8 mouse cellular contexts compared by ENCODE assay signal in genomic region chr6:100327050-100327449, GRCm38 (mm10). TPM values are rescaled to one million over a fixed set of nuclear protein-coding genes. Genes with fewer than 3 reads are reported as not detected.
DNase-seq lines count a peak whose midpoint lies in the region; ATAC-seq and TF ChIP-seq lines count a peak whose summit lies in the region.

No protein-coding gene starts in this region.

- WGBS in forebrain, postnatal 0 days, result 56% methylated on average over 5 of the region's 5 CpGs
- WGBS in forebrain, embryonic 11.5 days, result 81% methylated on average over 5 of the region's 5 CpGs
- 56% methylated on average over 5 of the region's 5 CpGs for WGBS in forebrain, embryonic 16.5 days
- WGBS in midbrain, embryonic 13.5 days, result 83% methylated on average over 5 of the region's 5 CpGs

- H3K27me3 ChIP-seq in forebrain, postnatal 0 days (ENCODE audit: insufficient read depth, low read length), result no peaks in the 10 kb centered on the region
- H3K27me3 ChIP-seq in forebrain, embryonic 11.5 days (ENCODE audit: control insufficient read depth, insufficient read depth, low read length), result no peaks in the 10 kb centered on the region; the same call in 1 of the 2 replicates
- no peaks in the 10 kb centered on the region for H3K27me3 ChIP-seq in forebrain, embryonic 16.5 days (replicated peaks; ENCODE audit: control insufficient read depth, insufficient read depth, low read length)
- H3K27me3 ChIP-seq in midbrain, embryonic 13.5 days, result peaks cover 23% of the 10 kb centered on the region

- no peaks in the 10 kb centered on the region for H3K36me3 ChIP-seq in forebrain, postnatal 0 days (ENCODE audit: insufficient read depth)
- no peaks in the 10 kb centered on the region for H3K36me3 ChIP-seq in forebrain, embryonic 11.5 days (ENCODE audit: control insufficient read depth, insufficient read depth, low read length)
- H3K36me3 ChIP-seq in forebrain, embryonic 16.5 days (ENCODE audit: control insufficient read depth, insufficient read depth), result no peaks in the 10 kb centered on the region
- H3K36me3 ChIP-seq in midbrain, embryonic 13.5 days, result no peaks in the 10 kb centered on the region

- no peaks in the 10 kb centered on the region for H3K9me3 ChIP-seq in forebrain, postnatal 0 days (ENCODE audit: low read length)
- no peaks in the 10 kb centered on the region for H3K9me3 ChIP-seq in forebrain, embryonic 11.5 days (ENCODE audit: control insufficient read depth, low read length)
- no peaks in the 10 kb centered on the region for H3K9me3 ChIP-seq in forebrain, embryonic 16.5 days (ENCODE audit: control insufficient read depth, low read length)
- H3K9me3 ChIP-seq in midbrain, embryonic 13.5 days, result no peaks in the 10 kb centered on the region

- intact Hi-C loops in heart, postnatal 10 days (cut with DNase I), result loop anchor here (1.0 kb wide), 1 partner anchor 48 kb away; no protein-coding TSS in a partner anchor

- TF ChIP-seq CTCF in forebrain, postnatal 0 days (IDR thresholded peaks at IDR 0.05; ENCODE audit: low read depth), result no peak

- no peak overlapping the region for H3K27ac ChIP-seq in forebrain, postnatal 0 days (ENCODE audit: low read depth, low read length)
- H3K27ac ChIP-seq in forebrain, embryonic 11.5 days (ENCODE audit: low read depth, low read length), result no peak overlapping the region
- no peak overlapping the region for H3K27ac ChIP-seq in forebrain, embryonic 16.5 days (ENCODE audit: low read length)
- H3K27ac ChIP-seq in midbrain, embryonic 13.5 days, result no peak overlapping the region

- no peak for ATAC-seq in forebrain, postnatal 0 days
- no peak for ATAC-seq in forebrain, embryonic 11.5 days (replicated peaks; ENCODE audit: low FRiP score)
- no peak for ATAC-seq in forebrain, embryonic 16.5 days
- no peak for ATAC-seq in midbrain, embryonic 13.5 days

- H3K9ac ChIP-seq in forebrain, postnatal 0 days, result no peak overlapping the region
- no peak overlapping the region for H3K9ac ChIP-seq in forebrain, embryonic 11.5 days (ENCODE audit: low read length)
- no peak overlapping the region for H3K9ac ChIP-seq in forebrain, embryonic 16.5 days (replicated peaks; ENCODE audit: low read depth, low read length)
- no peak overlapping the region for H3K9ac ChIP-seq in midbrain, embryonic 13.5 days (replicated peaks)

- DNase-seq in forebrain, postnatal 0 days, result peak; percentile 44
- DNase-seq in forebrain, embryonic 11.5 days (ENCODE audit: low spot score), result no peak
- peak; percentile 46 to 57 for DNase-seq in cerebellum, postnatal 10 days
- peak; percentile 92 to 94 for DNase-seq in heart, postnatal 10 days
- DNase-seq in left cerebral cortex, adult 11 months (ENCODE audit: low spot score), result peak; percentile 37
- DNase-seq in right cerebral cortex, adult 2 months (ENCODE audit: low spot score in 2 of 2), result peak; percentile 67 to 70

- H3K4me3 ChIP-seq in forebrain, postnatal 0 days (ENCODE audit: low read depth, low read length), result no peak overlapping the region
- H3K4me3 ChIP-seq in forebrain, embryonic 11.5 days (ENCODE audit: low read depth, low read length), result no peak overlapping the region
- H3K4me3 ChIP-seq in forebrain, embryonic 16.5 days (replicated peaks; ENCODE audit: low read length), result no peak overlapping the region
- H3K4me3 ChIP-seq in midbrain, embryonic 13.5 days (replicated peaks), result no peak overlapping the region

- no peaks in the 10 kb centered on the region for H3K4me1 ChIP-seq in forebrain, postnatal 0 days (ENCODE audit: insufficient read depth)
- no peaks in the 10 kb centered on the region for H3K4me1 ChIP-seq in forebrain, embryonic 11.5 days (replicated peaks; ENCODE audit: control insufficient read depth, insufficient read depth, low read length)
- H3K4me1 ChIP-seq in forebrain, embryonic 16.5 days (replicated peaks; ENCODE audit: control insufficient read depth, insufficient read depth, low read length), result 0 out of 2 replicates have a peak, but pooled peaks cover 3% of the 10 kb centered on the region
- H3K4me1 ChIP-seq in midbrain, embryonic 13.5 days (replicated peaks), result peaks cover 14% of the 10 kb centered on the region

- no peak overlapping the region for H3K4me2 ChIP-seq in forebrain, postnatal 0 days (ENCODE audit: low read depth)
- no peak overlapping the region for H3K4me2 ChIP-seq in forebrain, embryonic 11.5 days (ENCODE audit: low read depth, low read length, severe bottlenecking)
- no peak overlapping the region for H3K4me2 ChIP-seq in forebrain, embryonic 16.5 days (ENCODE audit: low read length)
- H3K4me2 ChIP-seq in midbrain, embryonic 13.5 days (replicated peaks), result no peak overlapping the region

RNA-seq across cellular contexts. Expression of gene Rybp, which starts 39.8 kb away (rescaled TPM):
- total RNA-seq in forebrain, postnatal 0 days (2014; rRNA removed), result 29.5 and 37.7 TPM in 2 replicates
- polyA plus RNA-seq in forebrain, postnatal 0 days (2015; fragmentation: Nextera tagmentation; extraction: Ambion mirVana), result 20.7 and 24.7 TPM in 2 replicates
- 11.3 and 11.4 TPM in 2 replicates for polyA plus RNA-seq in forebrain, embryonic 11.5 days (2014; fragmentation: Nextera tagmentation; extraction: Ambion mirVana)
- 10 to 100 TPM; 16.8 to 24.9 TPM for total RNA-seq in heart, postnatal 10 days (2021)
- 30.4 and 31.2 TPM in 2 replicates for polyA plus RNA-seq in forebrain, embryonic 16.5 days (2015; fragmentation: Nextera tagmentation; extraction: Ambion mirVana)
- 18.0 and 19.7 TPM in 2 replicates for polyA plus RNA-seq in midbrain, embryonic 13.5 days (2015; fragmentation: Nextera tagmentation; extraction: Ambion mirVana)
